In genomic region chr2:4327011-4327340, GRCm38 (mm10) we compare ENCODE assay signal across 10 mouse cellular contexts.
A peak's percentile ranks its signal among the peaks of the same experiment; 100 is the strongest.
DNase-seq lines count a peak whose midpoint lies in the region; ATAC-seq and TF ChIP-seq lines count a peak whose summit lies in the region.
"Had no signal": no experiment of that assay in that cellular context is flagged by ENCODE, and none has a peak within 500 bp of the region (broad histone marks: within the 10 kb centered on the region; RNA-seq: fewer than 3 reads in every experiment).

No protein-coding gene starts in this region.

- no peak for ATAC-seq in heart, embryonic 14.5 days (ENCODE audit: insufficient number of reproducible peaks, insufficient read depth, low FRiP score, low read depth)
- no peak for ATAC-seq in neural tube, embryonic 15.5 days (ENCODE audit: low FRiP score)
- ATAC-seq in intestine, embryonic 16.5 days = peak; percentile 38
- no peak for ATAC-seq in stomach, postnatal 0 days (ENCODE audit: low FRiP score, low TSS enrichment)
- ATAC-seq: inflammation-experienced regulatory T-cells, adult 6 months had no signal

- no peaks in the 10 kb centered on the region for H3K27me3 ChIP-seq in heart, embryonic 14.5 days (ENCODE audit: control insufficient read depth, insufficient read depth, low read length)
- H3K27me3 ChIP-seq in neural tube, embryonic 15.5 days (replicated peaks) = no peaks in the 10 kb centered on the region
- H3K27me3 ChIP-seq in intestine, embryonic 16.5 days (replicated peaks; ENCODE audit: control insufficient read depth, insufficient read depth, low read length) = no peaks in the 10 kb centered on the region
- H3K27me3 ChIP-seq in stomach, postnatal 0 days (ENCODE audit: control insufficient read depth, insufficient read depth, low read length) = no peaks in the 10 kb centered on the region

- peak overlapping the region; percentile 77 to 85 for H3K27ac ChIP-seq in heart, embryonic 14.5 days (replicated peaks in 1 of 2; ENCODE audit: control insufficient read depth in 1 of 2, insufficient read depth in 1 of 2, low read depth in 2 of 2, low read length in 2 of 2)
- 0 out of 2 replicates have a peak overlapping the region, but pooled peaks have one; percentile 9 for H3K27ac ChIP-seq in neural tube, embryonic 15.5 days (replicated peaks)
- peak overlapping the region; percentile 73 for H3K27ac ChIP-seq in intestine, embryonic 16.5 days (ENCODE audit: low read length)
- H3K27ac ChIP-seq in stomach, postnatal 0 days (replicated peaks) = peak overlapping the region; percentile 63

- TF ChIP-seq CTCF in stomach, postnatal 0 days (IDR thresholded peaks at IDR 0.05; ENCODE audit: low read depth) = no peak

- peaks cover 12 to 44% of the 10 kb centered on the region in 2 experiments for H3K4me1 ChIP-seq in heart, embryonic 14.5 days (ENCODE audit: control insufficient read depth in 2 of 2, insufficient read depth in 2 of 2, low read length in 2 of 2)
- H3K4me1 ChIP-seq in neural tube, embryonic 15.5 days = peaks cover 14% of the 10 kb centered on the region
- H3K4me1 ChIP-seq in intestine, embryonic 16.5 days (ENCODE audit: control insufficient read depth, insufficient read depth, low read length) = peaks cover 14% of the 10 kb centered on the region
- H3K4me1 ChIP-seq in stomach, postnatal 0 days (replicated peaks; ENCODE audit: control insufficient read depth, insufficient read depth) = no peaks in the 10 kb centered on the region; the same call in 1 of the 2 replicates

- H3K4me3 ChIP-seq in heart, embryonic 14.5 days (ENCODE audit: control insufficient read depth in 1 of 2, insufficient read depth in 1 of 2, low read depth in 1 of 2, low read length in 2 of 2) = no peak overlapping the region
- no peak overlapping the region for H3K4me3 ChIP-seq in neural tube, embryonic 15.5 days (replicated peaks)
- no peak overlapping the region for H3K4me3 ChIP-seq in intestine, embryonic 16.5 days (ENCODE audit: low read length)
- H3K4me3 ChIP-seq in stomach, postnatal 0 days (ENCODE audit: low read depth, low read length) = no peak overlapping the region

- no peaks in the 10 kb centered on the region for H3K36me3 ChIP-seq in heart, embryonic 14.5 days (ENCODE audit: control insufficient read depth, insufficient read depth, low read length)
- no peaks in the 10 kb centered on the region for H3K36me3 ChIP-seq in neural tube, embryonic 15.5 days
- no peaks in the 10 kb centered on the region for H3K36me3 ChIP-seq in intestine, embryonic 16.5 days (ENCODE audit: control insufficient read depth, insufficient read depth, low read length)
- H3K36me3 ChIP-seq in stomach, postnatal 0 days (ENCODE audit: control insufficient read depth, insufficient read depth, low read length) = no peaks in the 10 kb centered on the region

- H3K4me2 ChIP-seq in heart, embryonic 14.5 days (ENCODE audit: low read length) = 0 out of 2 replicates have a peak overlapping the region, but pooled peaks have one; percentile 21
- H3K4me2 ChIP-seq in neural tube, embryonic 15.5 days = no peak overlapping the region
- H3K4me2 ChIP-seq in intestine, embryonic 16.5 days (ENCODE audit: low read depth, low read length) = no peak overlapping the region
- H3K4me2 ChIP-seq in stomach, postnatal 0 days (replicated peaks; ENCODE audit: low read depth) = no peak overlapping the region

- no peak for DNase-seq in heart, adult 18-20 months
- DNase-seq in neural tube, embryonic 10.5 days (ENCODE audit: extremely low spot score, low spot score) = no peak
- no peak for DNase-seq in stomach, postnatal 0 days (ENCODE audit: low spot score)
- DNase-seq in T-cell, adult 2 months (ENCODE audit: low spot score) = no peak
- DNase-seq in adrenal gland, adult 2 months = no peak
- DNase-seq: cerebellum, postnatal 10 days had no signal

- 27% methylated on average over 4 of the region's 4 CpGs for WGBS in heart, embryonic 14.5 days
- WGBS in neural tube, embryonic 15.5 days = 83% methylated on average over 4 of the region's 4 CpGs
- 52% methylated on average over 4 of the region's 4 CpGs for WGBS in intestine, embryonic 16.5 days
- 42% methylated on average over 4 of the region's 4 CpGs for WGBS in stomach, postnatal 0 days

- no peak for TF ChIP-seq EP300 in stomach, postnatal 0 days (optimal IDR thresholded peaks at IDR 0.05)

- H3K9me3 ChIP-seq in heart, embryonic 14.5 days (ENCODE audit: control insufficient read depth, low read length) = no peaks in the 10 kb centered on the region
- H3K9me3 ChIP-seq in neural tube, embryonic 15.5 days (replicated peaks) = no peaks in the 10 kb centered on the region
- H3K9me3 ChIP-seq in intestine, embryonic 16.5 days (ENCODE audit: control insufficient read depth, low read length) = no peaks in the 10 kb centered on the region
- no peaks in the 10 kb centered on the region for H3K9me3 ChIP-seq in stomach, postnatal 0 days (ENCODE audit: control insufficient read depth, low read length)

- peak overlapping the region; percentile 52; the same call in 1 of the 2 replicates for H3K9ac ChIP-seq in heart, embryonic 14.5 days (ENCODE audit: low read length)
- H3K9ac ChIP-seq in neural tube, embryonic 15.5 days (replicated peaks) = no peak overlapping the region
- H3K9ac ChIP-seq in intestine, embryonic 16.5 days (ENCODE audit: low read depth, low read length) = no peak overlapping the region
- no peak overlapping the region for H3K9ac ChIP-seq in stomach, postnatal 0 days (ENCODE audit: low read length)

Comparison
In these comparisons a context has a peak if more than half of its experiments do, and no peak if none do; other contexts are left out.
1. H3K27ac ChIP-seq: peak in every context shown above with its lines; median percentile 81 in heart, embryonic 14.5 days; 73 in intestine, embryonic 16.5 days; 63 in stomach, postnatal 0 days; 9 in neural tube, embryonic 15.5 days.